Mouse (Mus musculus): ENCODE data around the gene Elfn2.

GRCm38 (mm10) chr15:78626285-78626684, 92.3 kb downstream of the Elfn2 start:
- TF ChIP-seq CTCF (IDR thresholded peaks at IDR 0.05; ENCODE audit: low read depth, low read length): no peak
- TF ChIP-seq POLR2A (IDR thresholded peaks at IDR 0.05; ENCODE audit: extremely low read depth, insufficient read depth, low read length): no peak

All from liver, adult 2 months (tissue).